Mouse (Mus musculus) heart, adult 2 months (tissue): ENCODE measurements at regions not wholly inside any gene's neighbourhood (a gene's known extent, or its start where the extent isn't known, plus 50 kb on each side); places are given as distances from the start of the nearest gene placed in this dataset.

Experiments
- CTCF ChIP-seq: fragments of 200-600 bp; IDR thresholded peaks from 2 replicates; pipeline ENCODE4 v1.8.1; 2022; ENCODE audit warnings: antibody characterized with exemption, mild to moderate bottlenecking, moderate library complexity
- POLR2A ChIP-seq: fragments of 200-500 bp; IDR thresholded peaks from 2 replicates; pipeline ENCODE4 v1.6.1; 2011; ENCODE audit warnings: mild to moderate bottlenecking, low read depth, low read length, control low read depth; ENCODE audit not compliant: insufficient read depth

DNA sequence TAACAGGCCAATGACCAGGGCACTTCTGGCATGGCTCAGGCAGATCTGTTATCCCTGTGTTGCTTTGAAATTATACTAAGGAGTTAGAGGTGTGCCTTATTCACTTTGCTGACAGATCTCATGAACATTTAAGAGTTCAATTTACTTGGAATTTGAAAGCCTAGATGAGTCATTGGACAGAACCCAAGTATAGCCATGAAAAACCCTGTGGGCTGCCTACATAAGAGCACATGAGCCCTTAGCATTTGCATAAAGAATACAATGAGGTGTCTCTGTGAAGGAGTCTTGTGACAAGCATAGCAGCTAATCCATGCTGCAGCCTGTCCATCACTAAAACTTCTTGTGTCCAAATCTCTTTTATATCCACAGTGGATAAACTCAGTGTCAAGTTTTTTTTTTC lies 303.2 kb upstream of the Klf6 start:
- TF ChIP-seq POLR2A (no peak), CTCF (no peak)
